Mouse (Mus musculus) CD4-positive, CD25-positive, alpha-beta regulatory T cell, adult 4 months (primary cell): Measurements from ENCODE around the gene Ppp1r12c. TPM values are rescaled to one million over a fixed set of nuclear protein-coding genes. Genes with fewer than 3 reads are reported as not detected.

Experiments
- ATAC-seq: one replicate; pipeline ENCODE4 v1.8.0; 2017
- polyA plus RNA-seq, 2 experiments: library from polyadenylated mRNA; unstranded; fragments of 100-300 nt; shearing (Covaris generic); gene quantifications; one replicate each; pipeline ENCODE4 v1.2.1; 2017

Ppp1r12c gene
- polyA plus RNA-seq, 2 experiments from 2014 or later: 13.5 to 27.7 TPM

GRCm38 (mm10) chr7:4515853-4516252 is 14.4 kb upstream of the Ppp1r12c start:
- ATAC-seq: no peak

GRCm38 (mm10) chr7:4513829-4514712 is 12.6 kb upstream of the Ppp1r12c start:
- no peak for ATAC-seq

- peak; percentile 52 for ATAC-seq
Measured at GRCm38 (mm10) chr7:4513236-4513635, 11.8 kb upstream of the Ppp1r12c start.

GRCm38 (mm10) chr7:4511489-4512224 is 10.2 kb upstream of the Ppp1r12c start:
- no peak for ATAC-seq

- peak; percentile 94 for ATAC-seq
Measured at GRCm38 (mm10) chr7:4509863-4510608, 8.6 kb upstream of the Ppp1r12c start.

- no peak for ATAC-seq
Measured at GRCm38 (mm10) chr7:4508739-4509116, 7.2 kb upstream of the Ppp1r12c start.

- no peak for ATAC-seq
Measured at GRCm38 (mm10) chr7:4508062-4508738, 6.7 kb upstream of the Ppp1r12c start.

GRCm38 (mm10) chr7:4507220-4507619 is 5.7 kb upstream of the Ppp1r12c start:
- ATAC-seq: no peak

- ATAC-seq: no peak
Measured at GRCm38 (mm10) chr7:4504646-4505435, 3.4 kb upstream of the Ppp1r12c start.

GRCm38 (mm10) chr7:4503858-4504257 is 2.4 kb upstream of the Ppp1r12c start:
- ATAC-seq: no peak

GRCm38 (mm10) chr7:4503100-4503499 is 1.6 kb upstream of the Ppp1r12c start:
- no peak for ATAC-seq

- no peak for ATAC-seq
Measured at GRCm38 (mm10) chr7:4502421-4503090, 1.1 kb upstream of the Ppp1r12c start.

- ATAC-seq: peak; percentile 52
Measured at GRCm38 (mm10) chr7:4500892-4501471, 498 bp downstream of the Ppp1r12c start.

- no peak for ATAC-seq
Measured at GRCm38 (mm10) chr7:4499034-4499433, 2.4 kb downstream of the Ppp1r12c start.

GRCm38 (mm10) chr7:4498251-4498650 is 3.2 kb downstream of the Ppp1r12c start:
- ATAC-seq: no peak

GRCm38 (mm10) chr7:4497271-4497903 is 4.1 kb downstream of the Ppp1r12c start:
- ATAC-seq: no peak

GRCm38 (mm10) chr7:4496468-4496867 is 5.0 kb downstream of the Ppp1r12c start:
- ATAC-seq: no peak

- no peak for ATAC-seq
Measured at GRCm38 (mm10) chr7:4493991-4494390, 7.5 kb downstream of the Ppp1r12c start.

GRCm38 (mm10) chr7:4492284-4493224 is 8.9 kb downstream of the Ppp1r12c start:
- ATAC-seq: peak; percentile 98
